Comparison of ENCODE assay signal across 10 mouse cellular contexts in genomic region chr11:88626576-88626975, GRCm38 (mm10).
DNase-seq lines count a peak whose midpoint lies in the region; ATAC-seq lines count a peak whose summit lies in the region.
"Had no signal": no experiment of that assay in that cellular context is flagged by ENCODE, and none has a peak within 500 bp of the region (broad histone marks: within the 10 kb centered on the region; RNA-seq: fewer than 3 reads in every experiment).

No protein-coding gene starts in this region.

- WGBS in hindbrain, embryonic 10.5 days: 75% methylated on average over 8 of the region's 8 CpGs
- WGBS in hindbrain, embryonic 11.5 days: 75% methylated on average over 8 of the region's 8 CpGs
- WGBS in heart, embryonic 14.5 days: 71% methylated on average over 8 of the region's 8 CpGs
- WGBS in kidney, embryonic 15.5 days: 74% methylated on average over 8 of the region's 8 CpGs

- no peaks in the 10 kb centered on the region for H3K9me3 ChIP-seq in hindbrain, embryonic 10.5 days
- no peaks in the 10 kb centered on the region for H3K9me3 ChIP-seq in hindbrain, embryonic 11.5 days (ENCODE audit: control insufficient read depth, low read length)
- H3K9me3 ChIP-seq in heart, embryonic 14.5 days (ENCODE audit: control insufficient read depth, low read length): no peaks in the 10 kb centered on the region
- H3K9me3 ChIP-seq in kidney, embryonic 15.5 days (replicated peaks): no peaks in the 10 kb centered on the region

- no peaks in the 10 kb centered on the region for H3K27me3 ChIP-seq in hindbrain, embryonic 10.5 days (ENCODE audit: insufficient read depth, poor library complexity, severe bottlenecking)
- no peaks in the 10 kb centered on the region for H3K27me3 ChIP-seq in hindbrain, embryonic 11.5 days (ENCODE audit: control insufficient read depth, insufficient read depth, low read length)
- no peaks in the 10 kb centered on the region for H3K27me3 ChIP-seq in heart, embryonic 14.5 days (ENCODE audit: control insufficient read depth, insufficient read depth, low read length)
- H3K27me3 ChIP-seq in kidney, embryonic 15.5 days: no peaks in the 10 kb centered on the region

- intact Hi-C loops in left cerebral cortex, postnatal 10 days (cut with DNase I): no loop called here

- ATAC-seq in hindbrain, embryonic 11.5 days (ENCODE audit: low FRiP score): no peak
- no peak for ATAC-seq in heart, embryonic 14.5 days (ENCODE audit: insufficient number of reproducible peaks, insufficient read depth, low FRiP score, low read depth)
- no peak for ATAC-seq in kidney, embryonic 15.5 days (replicated peaks; ENCODE audit: low FRiP score)
- no peak for ATAC-seq in CD4-positive, CD25-positive, alpha-beta regulatory T cell, adult 4 months

- DNase-seq in hindbrain, embryonic 10.5 days (ENCODE audit: low spot score): no peak
- DNase-seq in hindbrain, embryonic 11.5 days (ENCODE audit: low spot score): no peak
- DNase-seq in adrenal gland, postnatal 25 days: peak; percentile 59
- no peak for DNase-seq in frontal cortex, postnatal 25 days (ENCODE audit: low spot score in 2 of 2)
- no peak for DNase-seq in left cerebral cortex, postnatal 10 days (ENCODE audit: extremely low spot score in 1 of 2, low spot score in 2 of 2)
- DNase-seq: cerebellum, adult 11-12 months had no signal

- no peak overlapping the region for H3K4me3 ChIP-seq in hindbrain, embryonic 10.5 days
- no peak overlapping the region for H3K4me3 ChIP-seq in hindbrain, embryonic 11.5 days (ENCODE audit: low read depth, low read length)
- H3K4me3 ChIP-seq in heart, embryonic 14.5 days (ENCODE audit: control insufficient read depth in 1 of 2, insufficient read depth in 1 of 2, low read depth in 1 of 2, low read length in 2 of 2): no peak overlapping the region
- no peak overlapping the region for H3K4me3 ChIP-seq in kidney, embryonic 15.5 days (replicated peaks)

- H3K4me1 ChIP-seq in hindbrain, embryonic 10.5 days (replicated peaks): peaks cover 97% of the 10 kb centered on the region
- H3K4me1 ChIP-seq in hindbrain, embryonic 11.5 days (replicated peaks; ENCODE audit: control insufficient read depth, insufficient read depth, low read length): peaks cover 15% of the 10 kb centered on the region
- H3K4me1 ChIP-seq in heart, embryonic 14.5 days (ENCODE audit: control insufficient read depth in 2 of 2, insufficient read depth in 2 of 2, low read length in 2 of 2): peaks cover 36 to 63% of the 10 kb centered on the region in 2 experiments
- peaks cover 91% of the 10 kb centered on the region for H3K4me1 ChIP-seq in kidney, embryonic 15.5 days

- H3K4me2 ChIP-seq in hindbrain, embryonic 11.5 days (replicated peaks; ENCODE audit: low read depth, low read length): no peak overlapping the region
- no peak overlapping the region for H3K4me2 ChIP-seq in heart, embryonic 14.5 days (ENCODE audit: low read length)
- no peak overlapping the region for H3K4me2 ChIP-seq in kidney, embryonic 15.5 days
- H3K4me2 ChIP-seq: liver, embryonic 11.5 days had no signal

- peak overlapping the region; percentile 19; the same call in 1 of the 2 replicates for H3K27ac ChIP-seq in hindbrain, embryonic 10.5 days
- H3K27ac ChIP-seq in hindbrain, embryonic 11.5 days (ENCODE audit: low read depth, low read length): no peak overlapping the region
- H3K27ac ChIP-seq in heart, embryonic 14.5 days (replicated peaks in 1 of 2; ENCODE audit: control insufficient read depth in 1 of 2, insufficient read depth in 1 of 2, low read depth in 2 of 2, low read length in 2 of 2): peak overlapping the region; percentile 31 to 41; a peak in 3 of 4 replicates
- peak overlapping the region; percentile 70 for H3K27ac ChIP-seq in kidney, embryonic 15.5 days

- no peak overlapping the region for H3K9ac ChIP-seq in hindbrain, embryonic 11.5 days (ENCODE audit: low read depth, low read length)
- no peak overlapping the region for H3K9ac ChIP-seq in heart, embryonic 14.5 days (ENCODE audit: low read length)
- H3K9ac ChIP-seq in kidney, embryonic 15.5 days: no peak overlapping the region

- peaks cover 39% of the 10 kb centered on the region for H3K36me3 ChIP-seq in hindbrain, embryonic 10.5 days
- H3K36me3 ChIP-seq in hindbrain, embryonic 11.5 days (ENCODE audit: control insufficient read depth, insufficient read depth, low read length): no peaks in the 10 kb centered on the region
- H3K36me3 ChIP-seq in heart, embryonic 14.5 days (ENCODE audit: control insufficient read depth, insufficient read depth, low read length): no peaks in the 10 kb centered on the region
- H3K36me3 ChIP-seq in kidney, embryonic 15.5 days: 0 out of 2 replicates have a peak, but pooled peaks cover under 1% of the 10 kb centered on the region
